Mouse (Mus musculus) heart, adult 8-10 months (tissue): Measurements from ENCODE around the gene Hdac7. TPM values are rescaled to one million over a fixed set of nuclear protein-coding genes. Genes with fewer than 3 reads are reported as not detected.
A peak's percentile ranks its signal among the peaks of the same experiment; 100 is the strongest.

ENCODE experiments used
- DNase-seq: peaks from one replicate; pipeline ENCODE4 v3.0.0; 2022; ENCODE audit warnings: low spot score
- total RNA-seq, 4 experiments: library from RNA; stranded (reverse); gene quantifications; 2 replicates each; pipeline ENCODE4 v1.2.4; 2022

The Hdac7 gene
- total RNA-seq, 4 experiments from 2014 or later = 22.9 to 29.0 (median 26.5) TPM

DNA sequence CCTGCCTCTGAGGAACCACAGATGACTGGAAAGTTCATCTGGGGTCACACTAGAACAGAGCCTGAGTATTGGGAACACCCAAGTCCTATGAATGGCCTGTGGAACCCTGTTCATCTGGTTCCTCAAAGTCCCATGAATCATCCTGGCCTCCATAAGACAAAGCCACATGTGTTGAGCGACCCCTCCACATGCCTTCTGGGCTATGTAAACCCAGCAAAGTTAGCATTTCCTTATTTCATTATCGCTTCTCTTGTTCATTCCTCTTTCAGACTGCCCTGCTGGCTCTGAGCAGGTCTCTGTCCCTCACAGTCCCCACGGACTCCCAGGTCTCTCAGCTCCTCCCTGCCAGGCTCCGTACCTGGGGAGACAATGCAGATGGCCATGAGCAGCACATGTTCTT is 14.1 kb upstream of the Hdac7 start:
- no peak for DNase-seq

DNA sequence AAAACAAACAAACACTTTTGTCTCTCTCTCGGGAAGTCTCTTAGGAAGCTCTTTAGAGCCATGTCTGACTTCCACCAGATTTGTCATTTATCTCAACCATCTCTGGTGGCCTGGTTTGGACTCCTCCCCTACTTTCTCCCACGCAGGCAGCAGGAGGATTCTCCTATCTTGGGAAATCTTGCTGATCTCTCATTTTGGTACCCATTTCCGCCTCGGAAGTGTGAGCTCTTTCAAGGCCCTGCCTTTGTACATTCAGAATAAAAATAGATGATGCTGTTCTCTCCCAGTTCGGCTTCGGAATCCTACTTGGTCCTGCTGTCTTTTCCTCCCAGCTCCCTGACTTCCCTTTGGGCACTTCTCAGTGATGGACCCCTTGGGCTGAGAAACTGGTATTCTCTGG is 10.2 kb upstream of the Hdac7 start:
- DNase-seq = no peak

DNA sequence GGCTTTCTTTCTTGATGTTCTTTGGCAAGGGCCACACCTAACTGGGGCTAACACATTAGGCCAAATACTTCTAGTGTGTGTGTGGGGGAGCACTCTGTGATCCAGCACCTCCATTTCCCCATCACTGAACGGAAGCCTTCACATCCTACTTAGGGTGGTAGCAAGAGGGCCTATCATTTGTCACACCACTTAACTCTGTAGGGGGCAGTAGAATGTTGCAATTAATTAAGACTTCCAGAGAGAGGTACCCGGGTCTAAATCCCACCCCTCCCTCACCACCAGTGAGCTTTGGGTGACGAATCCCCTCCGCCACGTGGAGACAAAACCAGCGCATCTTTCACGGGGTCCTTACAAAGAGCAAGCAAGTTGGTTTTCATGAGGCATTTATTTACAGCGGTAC is 9.8 kb upstream of the Hdac7 start:
- DNase-seq = no peak

- no peak for DNase-seq
Measured at GRCm38 (mm10) chr15:97852291-97852690, 8.0 kb upstream of the Hdac7 start.

DNA sequence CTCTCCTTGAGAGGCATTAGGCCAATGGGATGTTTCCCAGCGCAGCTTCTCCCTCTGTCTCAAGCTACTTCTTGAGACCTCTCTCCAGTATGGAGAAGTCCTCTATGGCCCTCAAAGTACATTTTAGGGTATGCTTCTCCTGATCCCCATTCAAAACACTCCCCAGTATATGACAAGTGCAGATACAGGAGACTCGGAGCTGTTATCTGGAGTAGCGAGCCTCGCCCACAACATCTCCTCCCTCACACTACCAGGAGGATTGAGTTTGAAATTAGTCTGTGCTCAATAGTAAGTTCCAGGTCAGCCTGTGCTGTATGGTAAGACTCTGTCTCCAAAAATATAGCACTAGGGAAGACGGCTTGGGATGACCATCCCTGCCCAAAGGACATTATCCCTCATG is 6.7 kb upstream of the Hdac7 start:
- DNase-seq = no peak

- no peak for DNase-seq
Measured at GRCm38 (mm10) chr15:97850441-97850840, 6.1 kb upstream of the Hdac7 start.

- peak; percentile 92 for DNase-seq
Measured at GRCm38 (mm10) chr15:97849116-97849911, 5.0 kb upstream of the Hdac7 start.

DNA sequence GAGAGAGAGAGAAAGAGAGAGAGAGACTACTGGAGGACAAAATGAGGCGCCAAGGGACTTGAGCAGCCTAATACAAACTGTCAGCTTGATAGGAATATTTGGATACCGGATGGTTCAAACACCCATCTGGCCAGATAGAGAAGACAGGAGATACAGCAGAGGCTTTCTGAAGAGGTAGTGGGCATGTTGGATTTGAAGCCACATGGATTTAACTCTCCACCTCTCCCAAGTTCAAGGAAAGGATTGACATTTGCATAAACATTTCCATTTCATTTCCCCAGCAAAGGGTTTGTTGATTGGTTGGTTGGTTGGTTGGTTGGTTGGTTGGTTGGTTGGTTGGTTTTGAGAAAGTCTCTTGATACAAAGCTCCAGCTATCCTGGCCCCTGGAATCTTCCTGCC is 3.6 kb upstream of the Hdac7 start:
- no peak for DNase-seq

GRCm38 (mm10) chr15:97847285-97847684 is 3.0 kb upstream of the Hdac7 start:
- no peak for DNase-seq

- DNase-seq = no peak
Measured at GRCm38 (mm10) chr15:97846121-97846882, 2.0 kb upstream of the Hdac7 start.

GRCm38 (mm10) chr15:97843247-97843651 is 1.1 kb downstream of the Hdac7 start:
- no peak for DNase-seq

GRCm38 (mm10) chr15:97842058-97842457 is 2.2 kb downstream of the Hdac7 start:
- no peak for DNase-seq

DNA sequence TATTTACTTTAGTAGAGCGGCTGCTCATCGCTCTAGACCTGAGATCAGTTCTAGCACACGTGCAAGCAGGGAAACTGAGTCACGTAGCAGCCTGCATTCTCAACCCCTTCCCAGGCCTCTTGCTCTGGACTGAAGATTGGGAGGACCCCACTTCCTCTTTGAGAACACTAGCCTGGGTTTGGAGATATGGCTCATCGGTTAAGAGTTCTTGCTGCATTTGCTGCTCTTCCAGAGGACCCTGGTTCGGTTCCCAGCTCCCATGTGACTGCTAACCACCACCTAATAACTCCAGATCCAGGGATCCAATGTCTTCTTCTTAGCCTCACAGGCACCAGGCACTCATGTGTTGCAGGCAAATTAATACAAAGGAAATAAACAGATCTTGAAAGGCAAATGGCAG is 2.9 kb downstream of the Hdac7 start:
- no peak for DNase-seq

DNA sequence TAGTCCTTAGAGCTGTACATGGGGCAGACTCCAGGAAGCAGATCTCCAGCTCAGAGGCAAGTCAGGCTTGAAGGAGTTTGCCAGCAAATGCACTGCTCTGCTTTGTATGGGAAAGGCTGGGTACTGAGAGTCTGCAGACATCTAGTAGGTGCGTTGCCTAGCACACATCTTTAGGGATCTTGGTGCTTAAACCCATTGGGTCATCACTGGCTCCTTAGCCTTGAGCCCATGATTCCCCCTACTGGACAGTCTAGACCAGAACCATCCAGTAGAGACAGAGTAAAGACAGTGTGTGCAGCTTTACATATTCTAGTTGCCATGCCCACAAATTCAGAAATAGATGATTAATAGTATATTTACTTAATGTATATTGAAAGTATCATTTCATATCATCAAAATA is 3.5 kb downstream of the Hdac7 start:
- peak; percentile 37 for DNase-seq

- peak; percentile 89 for DNase-seq
Measured at GRCm38 (mm10) chr15:97839991-97840455, 4.3 kb downstream of the Hdac7 start.

DNA sequence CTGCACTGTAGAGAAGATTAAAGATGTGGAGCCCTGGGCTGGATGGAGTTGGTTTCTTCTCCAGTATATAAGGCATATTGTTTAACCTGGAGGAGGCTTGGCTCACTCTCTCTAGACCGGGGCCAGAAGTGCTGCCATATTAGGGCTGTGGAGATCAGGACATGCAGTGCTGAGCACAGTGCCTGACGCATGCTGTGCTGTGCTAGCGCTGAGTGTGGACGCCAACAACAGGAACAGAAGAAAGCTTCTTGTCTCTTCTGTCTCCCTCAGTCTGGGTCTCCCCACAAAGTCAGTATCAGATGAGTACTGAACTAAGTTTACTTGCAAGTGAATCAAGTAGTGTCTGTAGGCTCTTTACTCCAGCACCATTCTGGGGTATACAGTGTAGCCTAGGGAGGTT is 4.8 kb downstream of the Hdac7 start:
- DNase-seq = peak; percentile 36

- no peak for DNase-seq
Measured at GRCm38 (mm10) chr15:97839012-97839411, 5.3 kb downstream of the Hdac7 start.

DNA sequence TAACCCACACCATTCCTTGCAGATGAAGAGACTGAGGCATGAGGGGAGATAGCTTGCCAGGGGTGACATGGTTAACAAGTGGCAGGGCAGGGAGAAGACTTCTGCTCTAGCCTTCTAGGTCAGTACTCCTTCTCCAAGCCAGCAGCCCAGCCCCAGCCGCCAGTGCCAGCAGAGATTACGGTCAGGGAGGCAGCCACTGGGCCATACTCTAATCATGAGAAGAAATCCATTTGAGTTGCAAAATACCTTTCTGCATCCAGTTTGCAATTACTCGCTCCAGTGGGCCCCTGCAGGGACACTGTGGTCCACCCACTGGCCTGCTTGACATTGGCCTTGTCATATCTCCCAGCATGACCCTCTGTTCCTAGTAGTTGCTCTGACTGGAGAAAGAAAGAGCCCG is 5.9 kb downstream of the Hdac7 start:
- DNase-seq = peak; percentile 33

DNA sequence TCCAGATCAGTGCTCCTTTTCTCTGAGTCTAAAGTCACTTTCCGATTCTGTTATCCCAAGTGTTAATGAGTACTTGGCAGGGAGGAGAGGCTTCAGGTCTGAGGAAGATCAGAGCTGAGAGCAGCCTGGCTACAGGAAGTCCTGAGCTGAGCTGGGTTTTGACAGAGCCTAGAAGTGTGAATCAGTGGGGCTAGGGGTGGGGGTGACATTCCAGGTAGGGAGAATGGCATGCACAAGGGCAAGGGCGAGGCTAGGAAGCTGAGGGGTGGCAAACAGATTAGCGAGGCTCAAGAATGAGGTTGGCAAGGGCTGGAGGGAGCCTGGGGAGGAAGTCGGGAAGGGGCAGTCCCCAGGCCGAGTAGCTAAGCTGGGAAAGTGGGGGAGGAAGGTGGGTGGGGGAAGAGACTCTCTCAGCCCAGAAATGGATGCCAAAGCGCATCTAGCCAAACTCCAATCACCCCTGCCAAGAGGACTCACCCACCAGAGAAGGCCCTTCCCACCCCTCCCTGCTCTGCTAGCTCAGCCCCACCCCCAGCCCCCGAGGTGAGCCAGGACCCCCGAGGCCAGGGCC is 6.7 kb downstream of the Hdac7 start:
- DNase-seq = peak; percentile 36

- DNase-seq = no peak
Measured at GRCm38 (mm10) chr15:97836894-97837247, 7.4 kb downstream of the Hdac7 start.

DNA sequence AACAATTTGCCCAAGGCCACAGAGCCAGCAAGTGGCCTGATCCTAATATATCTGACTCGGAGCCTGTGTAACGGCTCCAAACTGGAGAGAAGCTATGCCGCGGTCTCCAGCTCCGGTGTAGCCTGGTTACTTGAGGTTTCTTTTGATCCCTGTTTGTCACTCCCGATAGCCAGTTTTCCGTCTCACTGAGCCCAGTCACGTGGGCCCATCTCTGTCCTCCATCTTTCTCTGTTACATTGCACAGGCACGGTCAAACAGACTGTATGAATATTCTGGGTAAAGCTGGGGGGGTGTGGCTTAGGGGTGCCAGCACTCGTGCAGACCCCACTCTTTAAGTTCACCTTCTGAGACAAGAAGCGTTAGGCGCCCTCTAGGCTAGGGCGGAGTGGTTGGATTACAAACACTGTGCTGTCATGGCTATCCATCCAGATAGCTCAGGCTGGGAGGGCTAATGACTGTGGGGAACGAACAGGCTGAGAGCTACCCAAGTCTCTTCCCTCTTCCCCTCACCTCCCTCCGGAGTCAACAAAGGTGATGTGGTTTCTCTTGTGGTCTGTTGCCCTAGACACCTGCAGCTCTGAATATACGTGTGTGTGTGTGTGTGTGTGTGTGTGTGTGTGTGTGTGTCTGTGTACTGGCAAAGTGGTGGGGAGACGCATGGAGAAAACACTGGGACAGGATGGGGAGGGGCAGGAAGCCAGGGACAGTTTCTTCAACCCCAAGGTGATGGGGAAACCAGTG is 8.0 kb downstream of the Hdac7 start:
- no peak for DNase-seq
